Mouse (Mus musculus) lung, adult 2 months (tissue): ENCODE measurements around the gene Zswim3. TPM values are rescaled to one million over a fixed set of nuclear protein-coding genes. Genes with fewer than 3 reads are reported as not detected.
"Not testable (repeated sequence)": the region's sequence is repeated elsewhere in the genome, so short reads cannot be mapped to it uniquely, and the experiment has no call there.

ENCODE experiments used
- DNase-seq: peaks from one replicate; pipeline ENCODE4 v3.0.0; 2022
- H3K4me1 ChIP-seq: fragments of 200-500 bp; 2 replicates; pipeline ENCODE4 v1.6.1; 2011; ENCODE audit warnings: low read length; ENCODE audit not compliant: control insufficient read depth, insufficient read depth
- H3K4me3 ChIP-seq: fragments of 200-500 bp; replicated peaks from 2 replicates; pipeline ENCODE3; 2011; ENCODE audit warnings: low read depth, mild to moderate bottlenecking, control low read depth, low read length; ENCODE audit errors: extremely low read depth
- CTCF ChIP-seq: fragments of 200-500 bp; IDR thresholded peaks from 2 replicates; pipeline ENCODE4 v1.5.1; 2011; ENCODE audit warnings: mild to moderate bottlenecking, low read length, control low read depth; ENCODE audit not compliant: insufficient read depth
- POLR2A ChIP-seq: fragments of 200-500 bp; IDR thresholded peaks from 2 replicates; pipeline ENCODE4 v1.6.1; 2011; ENCODE audit warnings: low read depth, mild to moderate bottlenecking, control low read depth, low read length, borderline replicate concordance; ENCODE audit errors: extremely low read depth
- WGBS: fragments of 180-500 bp; shearing (Covaris S2); methylation state at CpG from one replicate; pipeline ENCODE4 v1.1.7; 2018; 5-methylcytosine and 5-hydroxymethylcytosine counted together
- polyA plus RNA-seq: library from polyadenylated mRNA; depleted of rRNA; stranded (reverse); fragments of >200 nt; gene quantifications from 2 replicates; pipeline ENCODE4 v1.2.3, GENCODE M21; 2012

Zswim3 gene
- polyA plus RNA-seq, 1 experiment = 3.8 TPM

- 1% methylated on average over 35 of the region's 35 CpGs for WGBS
- peak within 1 kb of the TSS; percentile 75 for H3K4me3 ChIP-seq
- peaks cover 9% of the 10 kb centered on the region for H3K4me1 ChIP-seq
- TF ChIP-seq POLR2A (0 out of 2 replicates have a peak, but pooled peaks have one; percentile 5), CTCF (peak; percentile 53)
- DNase-seq = peak; percentile 75
Observed at GRCm38 (mm10) chr2:164832748-164833301, 27.9 kb downstream of the Zswim3 start, which contains the start of gene Ctsa. Ctsa (plus strand) TSS chr2:164832873.

- Histone ChIP-seq H3K4me3 (peak within 1 kb of the TSS; percentile 75), H3K4me1 (peaks cover 9% of the 10 kb centered on the region)
- peak; percentile 91 for DNase-seq
- WGBS = under 1% methylated on average over 31 of the region's 31 CpGs
- TF ChIP-seq CTCF (no peak), POLR2A (peak; percentile 83; the same call in 1 of the 2 replicates)
Observed at GRCm38 (mm10) chr2:164833314-164833959, 28.5 kb downstream of the Zswim3 start, which contains the start of gene Neurl2. Neurl2 (minus strand) TSS chr2:164833456.

- peaks cover 9% of the 10 kb centered on the region for H3K4me1 ChIP-seq
- TF ChIP-seq POLR2A (0 out of 2 replicates have a peak, but pooled peaks have one; percentile 5), CTCF (no peak)
- no peak for DNase-seq
- peak overlapping the region; percentile 75 for H3K4me3 ChIP-seq
- WGBS = 25% methylated on average over 8 of the region's 8 CpGs
Observed at GRCm38 (mm10) chr2:164834531-164834930, 29.6 kb downstream of the Zswim3 start.

GRCm38 (mm10) chr2:164835164-164835563 lies 30.3 kb downstream of the Zswim3 start:
- TF ChIP-seq CTCF (no peak), POLR2A (peak; percentile 17; the same call in 1 of the 2 replicates)
- Histone ChIP-seq H3K4me1 (peaks cover 9% of the 10 kb centered on the region), H3K4me3 (no peak overlapping the region)
- WGBS = 73% methylated on average over 4 of the region's 4 CpGs
- no peak for DNase-seq

GRCm38 (mm10) chr2:164845782-164846181 lies 40.9 kb downstream of the Zswim3 start:
- TF ChIP-seq CTCF = peak; percentile 40
- TF ChIP-seq POLR2A = no peak
- Histone ChIP-seq H3K4me1 (no peaks in the 10 kb centered on the region), H3K4me3 (no peak overlapping the region)
- DNase-seq = no peak
- 58% methylated on average over 3 of the region's 3 CpGs for WGBS

GRCm38 (mm10) chr2:164850061-164850460 lies 45.2 kb downstream of the Zswim3 start:
- no peak for DNase-seq
- 73% methylated on average over 8 of the region's 8 CpGs for WGBS
- Histone ChIP-seq H3K4me1 (peaks cover 6% of the 10 kb centered on the region; the same call in 1 of the 2 replicates), H3K4me3 (no peak overlapping the region)
- TF ChIP-seq POLR2A (no peak), CTCF (no peak)

- WGBS = 68% methylated on average over 5 of the region's 5 CpGs
- not testable (repeated sequence) for DNase-seq, H3K4me1 ChIP-seq, H3K4me3 ChIP-seq
Observed at GRCm38 (mm10) chr2:164855572-164855971, 50.7 kb downstream of the Zswim3 start.

- peak; percentile 46 for DNase-seq
- no peak for TF ChIP-seq POLR2A
- TF ChIP-seq CTCF = no peak
- Histone ChIP-seq H3K4me1 (peaks cover 17% of the 10 kb centered on the region), H3K4me3 (peak overlapping the region; percentile 89)
- WGBS = 2% methylated on average over 42 of the region's 42 CpGs
Observed at GRCm38 (mm10) chr2:164856309-164857100, 51.6 kb downstream of the Zswim3 start.

- TF ChIP-seq POLR2A (peak; percentile 70; the same call in 1 of the 2 replicates), CTCF (no peak)
- DNase-seq = peak; percentile 67
- whole genome bisulfite sequencing = under 1% methylated on average over 43 of the region's 47 CpGs
- H3K4me1 ChIP-seq = peaks cover 21% of the 10 kb centered on the region
- H3K4me3 ChIP-seq = peak within 1 kb of the TSS; percentile 89
Observed at GRCm38 (mm10) chr2:164857101-164857821, 52.4 kb downstream of the Zswim3 start, which contains the start of gene Pltp. Pltp (minus strand) TSS chr2:164857711.
